Mouse (Mus musculus) hindbrain, embryonic 15.5 days (tissue): ENCODE results near the gene Gm37240. TPM values are rescaled to one million over a fixed set of nuclear protein-coding genes. Genes with fewer than 3 reads are reported as not detected.

Source experiments
- ATAC-seq: fragments of 200-750 bp; cut with Nextera tagmentation; 2 replicates; pipeline ENCODE4 v1.8.0; 2017; ENCODE audit warnings: low read depth, moderate number of reproducible peaks, moderate TSS enrichment; ENCODE audit not compliant: low FRiP score
- H3K27ac ChIP-seq: fragments of 300-500 bp; sonication (generic); replicated peaks from 2 replicates; pipeline ENCODE4 v1.5.1; 2015; ENCODE audit warnings: mild to moderate bottlenecking, inconsistent platforms
- H3K27me3 ChIP-seq: fragments of 300-500 bp; sonication (generic); 2 replicates; pipeline ENCODE4 v1.6.1; 2015; ENCODE audit warnings: control low read depth, inconsistent platforms
- H3K36me3 ChIP-seq: fragments of 300-500 bp; sonication (generic); 2 replicates; pipeline ENCODE4 v1.6.1; 2015; ENCODE audit warnings: control low read depth, inconsistent platforms
- H3K4me1 ChIP-seq: fragments of 300-500 bp; sonication (generic); replicated peaks from 2 replicates; pipeline ENCODE4 v1.6.1; 2015; ENCODE audit warnings: control low read depth, inconsistent platforms
- H3K4me2 ChIP-seq: fragments of 300-500 bp; sonication (generic); 2 replicates; pipeline ENCODE4 v1.6.1; 2015; ENCODE audit warnings: moderate library complexity, mild to moderate bottlenecking, inconsistent platforms
- H3K4me3 ChIP-seq: fragments of 300-500 bp; sonication (generic); 2 replicates; pipeline ENCODE4 v1.5.1; 2015; ENCODE audit warnings: mild to moderate bottlenecking, inconsistent platforms
- H3K9ac ChIP-seq: fragments of 300-500 bp; sonication (generic); 2 replicates; pipeline ENCODE4 v1.6.1; 2015; ENCODE audit warnings: inconsistent platforms
- H3K9me3 ChIP-seq: fragments of 300-500 bp; sonication (generic); 2 replicates; pipeline ENCODE4 v1.6.1; 2016; ENCODE audit warnings: control low read depth, inconsistent platforms
- WGBS: fragments of 180-500 bp; shearing (Covaris S2); methylation state at CpG from one replicate; pipeline ENCODE4 v1.1.7; 2015; 5-methylcytosine and 5-hydroxymethylcytosine counted together
- polyA plus RNA-seq: library from polyadenylated mRNA; unstranded; fragments of >200 nt; fragmentation: Nextera tagmentation; extraction: Ambion mirVana; gene quantifications from 2 replicates; pipeline ENCODE4 v1.2.1, GENCODE M21; 2015

Gm37240 gene
- polyA plus RNA-seq, 1 experiment from 2014 or later: 0.87 TPM

GRCm38 (mm10) chr3:85635126-85635419, 252.2 kb downstream of the Gm37240 start:
- H3K9ac ChIP-seq: no peak overlapping the region
- no peaks in the 10 kb centered on the region for H3K36me3 ChIP-seq
- H3K4me2 ChIP-seq: no peak overlapping the region
- H3K4me1 ChIP-seq: no peaks in the 10 kb centered on the region
- H3K27ac ChIP-seq: no peak overlapping the region
- H3K9me3 ChIP-seq: no peaks in the 10 kb centered on the region
- H3K27me3 ChIP-seq: no peaks in the 10 kb centered on the region
- ATAC-seq: no peak
- H3K4me3 ChIP-seq: no peak overlapping the region
- WGBS: 79% methylated on average over 2 of the region's 2 CpGs

- Histone ChIP-seq H3K9me3 (no peaks in the 10 kb centered on the region), H3K9ac (no peak overlapping the region), H3K4me3 (no peak overlapping the region), H3K27ac (no peak overlapping the region), H3K4me1 (no peaks in the 10 kb centered on the region), H3K4me2 (no peak overlapping the region), H3K27me3 (no peaks in the 10 kb centered on the region), H3K36me3 (no peaks in the 10 kb centered on the region)
- no peak for ATAC-seq
- WGBS: 81% methylated on average over 8 of the region's 8 CpGs
Observed at GRCm38 (mm10) chr3:85634389-85635125, 252.8 kb downstream of the Gm37240 start.

GRCm38 (mm10) chr3:85633733-85634132, 253.6 kb downstream of the Gm37240 start:
- no peak overlapping the region for H3K4me3 ChIP-seq
- no peak overlapping the region for H3K4me2 ChIP-seq
- no peaks in the 10 kb centered on the region for H3K9me3 ChIP-seq
- 90% methylated on average over 2 of the region's 2 CpGs for WGBS
- H3K9ac ChIP-seq: no peak overlapping the region
- H3K27ac ChIP-seq: no peak overlapping the region
- no peaks in the 10 kb centered on the region for H3K27me3 ChIP-seq
- H3K36me3 ChIP-seq: no peaks in the 10 kb centered on the region
- H3K4me1 ChIP-seq: no peaks in the 10 kb centered on the region
- ATAC-seq: no peak

GRCm38 (mm10) chr3:85629895-85630510, 257.3 kb downstream of the Gm37240 start:
- Histone ChIP-seq H3K4me3 (no peak overlapping the region), H3K4me1 (no peaks in the 10 kb centered on the region), H3K4me2 (no peak overlapping the region), H3K9me3 (no peaks in the 10 kb centered on the region), H3K27me3 (no peaks in the 10 kb centered on the region), H3K27ac (no peak overlapping the region), H3K9ac (no peak overlapping the region), H3K36me3 (no peaks in the 10 kb centered on the region)
- no peak for ATAC-seq
- 97% methylated on average over 4 of the region's 4 CpGs for WGBS

- Histone ChIP-seq H3K4me2 (no peak overlapping the region), H3K4me3 (no peak overlapping the region), H3K9ac (no peak overlapping the region), H3K36me3 (peaks cover 9% of the 10 kb centered on the region; the same call in 1 of the 2 replicates), H3K27me3 (no peaks in the 10 kb centered on the region), H3K9me3 (no peaks in the 10 kb centered on the region), H3K4me1 (no peaks in the 10 kb centered on the region), H3K27ac (no peak overlapping the region)
- ATAC-seq: no peak
- 100% methylated on average over 1 of the region's 1 CpGs for WGBS
Observed at GRCm38 (mm10) chr3:85619751-85620150, 267.6 kb downstream of the Gm37240 start.

- no peak overlapping the region for H3K27ac ChIP-seq
- H3K36me3 ChIP-seq: peaks cover 9% of the 10 kb centered on the region; the same call in 1 of the 2 replicates
- H3K9ac ChIP-seq: no peak overlapping the region
- no peak overlapping the region for H3K4me2 ChIP-seq
- no peak for ATAC-seq
- H3K9me3 ChIP-seq: no peaks in the 10 kb centered on the region
- WGBS: 82% methylated on average over 5 of the region's 5 CpGs
- no peaks in the 10 kb centered on the region for H3K4me1 ChIP-seq
- H3K4me3 ChIP-seq: no peak overlapping the region
- H3K27me3 ChIP-seq: no peaks in the 10 kb centered on the region
Observed at GRCm38 (mm10) chr3:85619345-85619744, 268.0 kb downstream of the Gm37240 start.

- no peak for ATAC-seq
- Histone ChIP-seq H3K9ac (no peak overlapping the region), H3K27ac (no peak overlapping the region), H3K4me3 (no peak overlapping the region), H3K4me2 (no peak overlapping the region), H3K27me3 (no peaks in the 10 kb centered on the region), H3K36me3 (peaks cover 9% of the 10 kb centered on the region; the same call in 1 of the 2 replicates), H3K4me1 (no peaks in the 10 kb centered on the region), H3K9me3 (no peaks in the 10 kb centered on the region)
- WGBS: 87% methylated on average over 6 of the region's 6 CpGs
Observed at GRCm38 (mm10) chr3:85618885-85619284, 268.4 kb downstream of the Gm37240 start.

GRCm38 (mm10) chr3:85616389-85616788, 270.9 kb downstream of the Gm37240 start:
- Histone ChIP-seq H3K36me3 (peaks cover 4% of the 10 kb centered on the region; the same call in 1 of the 2 replicates), H3K27me3 (no peaks in the 10 kb centered on the region), H3K4me3 (no peak overlapping the region), H3K27ac (no peak overlapping the region), H3K4me1 (no peaks in the 10 kb centered on the region), H3K9me3 (no peaks in the 10 kb centered on the region), H3K4me2 (no peak overlapping the region), H3K9ac (no peak overlapping the region)
- WGBS: 98% methylated on average over 1 of the region's 1 CpGs
- no peak for ATAC-seq

GRCm38 (mm10) chr3:85607753-85608152, 279.6 kb downstream of the Gm37240 start:
- Histone ChIP-seq H3K27ac (no peak overlapping the region), H3K4me1 (0 out of 2 replicates have a peak, but pooled peaks cover 4% of the 10 kb centered on the region), H3K9me3 (no peaks in the 10 kb centered on the region), H3K4me2 (no peak overlapping the region), H3K4me3 (no peak overlapping the region), H3K9ac (no peak overlapping the region), H3K27me3 (no peaks in the 10 kb centered on the region), H3K36me3 (no peaks in the 10 kb centered on the region)
- no peak for ATAC-seq
- WGBS: 94% methylated on average over 2 of the region's 2 CpGs

GRCm38 (mm10) chr3:85606912-85607311, 280.4 kb downstream of the Gm37240 start:
- Histone ChIP-seq H3K27me3 (no peaks in the 10 kb centered on the region), H3K4me3 (no peak overlapping the region), H3K36me3 (no peaks in the 10 kb centered on the region), H3K9ac (no peak overlapping the region), H3K9me3 (no peaks in the 10 kb centered on the region), H3K27ac (no peak overlapping the region), H3K4me2 (no peak overlapping the region), H3K4me1 (peaks cover 8% of the 10 kb centered on the region; the same call in 1 of the 2 replicates)
- WGBS: 92% methylated on average over 3 of the region's 3 CpGs
- ATAC-seq: no peak

- Histone ChIP-seq H3K27ac (0 out of 2 replicates have a peak overlapping the region, but pooled peaks have one; percentile 5), H3K4me2 (no peak overlapping the region), H3K9me3 (no peaks in the 10 kb centered on the region), H3K9ac (no peak overlapping the region), H3K4me3 (no peak overlapping the region), H3K36me3 (no peaks in the 10 kb centered on the region), H3K4me1 (peaks cover 17% of the 10 kb centered on the region), H3K27me3 (no peaks in the 10 kb centered on the region)
- WGBS: 77% methylated on average over 1 of the region's 1 CpGs
- ATAC-seq: no peak
Observed at GRCm38 (mm10) chr3:85603811-85604210, 283.5 kb downstream of the Gm37240 start.

GRCm38 (mm10) chr3:85601841-85602305, 285.4 kb downstream of the Gm37240 start:
- peak; percentile 68; the same call in 1 of the 2 replicates for ATAC-seq
- peak overlapping the region; percentile 5; the same call in 1 of the 2 replicates for H3K27ac ChIP-seq
- H3K4me3 ChIP-seq: no peak overlapping the region
- WGBS: 54% methylated on average over 3 of the region's 3 CpGs
- H3K4me1 ChIP-seq: peaks cover 17% of the 10 kb centered on the region
- no peaks in the 10 kb centered on the region for H3K9me3 ChIP-seq
- no peak overlapping the region for H3K9ac ChIP-seq
- no peak overlapping the region for H3K4me2 ChIP-seq
- H3K27me3 ChIP-seq: no peaks in the 10 kb centered on the region
- H3K36me3 ChIP-seq: no peaks in the 10 kb centered on the region
